Mouse (Mus musculus) liver, embryonic 15.5 days (tissue): ENCODE data around the gene Tmem240. TPM values are rescaled to one million over a fixed set of nuclear protein-coding genes. Genes with fewer than 3 reads are reported as not detected.
"Not testable (repeated sequence)": the region's sequence is repeated elsewhere in the genome, so short reads cannot be mapped to it uniquely, and the experiment has no call there.

Experiments
- ATAC-seq: fragments of 200-750 bp; cut with Nextera tagmentation; 2 replicates; pipeline ENCODE4 v1.8.0; 2017; ENCODE audit warnings: moderate number of reproducible peaks, mild to moderate bottlenecking, moderate library complexity; ENCODE audit not compliant: insufficient read depth
- H3K27ac ChIP-seq: fragments of 300-500 bp; sonication (generic); replicated peaks from 2 replicates; pipeline ENCODE4 v1.5.1; 2015; ENCODE audit warnings: mild to moderate bottlenecking, inconsistent platforms
- H3K27me3 ChIP-seq: fragments of 300-500 bp; sonication (generic); 2 replicates; pipeline ENCODE4 v1.6.1; 2015; ENCODE audit warnings: mild to moderate bottlenecking, inconsistent platforms
- H3K36me3 ChIP-seq: fragments of 300-500 bp; sonication (generic); replicated peaks from 2 replicates; pipeline ENCODE4 v1.6.1; 2015; ENCODE audit warnings: moderate library complexity, mild to moderate bottlenecking, inconsistent platforms
- H3K4me1 ChIP-seq: fragments of 300-500 bp; sonication (generic); replicated peaks from 2 replicates; pipeline ENCODE4 v1.6.1; 2015; ENCODE audit warnings: inconsistent platforms
- H3K4me2 ChIP-seq: fragments of 300-500 bp; sonication (generic); 2 replicates; pipeline ENCODE4 v1.6.1; 2015; ENCODE audit warnings: moderate library complexity, mild to moderate bottlenecking, inconsistent platforms
- H3K4me3 ChIP-seq: fragments of 300-500 bp; sonication (generic); replicated peaks from 2 replicates; pipeline ENCODE4 v1.5.1; 2015; ENCODE audit warnings: mild to moderate bottlenecking, inconsistent platforms
- H3K9ac ChIP-seq: fragments of 300-500 bp; sonication (generic); 2 replicates; pipeline ENCODE4 v1.6.1; 2015; ENCODE audit warnings: moderate library complexity, mild to moderate bottlenecking, inconsistent platforms
- H3K9me3 ChIP-seq: fragments of 300-500 bp; sonication (generic); replicated peaks from 2 replicates; pipeline ENCODE4 v1.6.1; 2016; ENCODE audit warnings: inconsistent platforms
- WGBS: fragments of 180-500 bp; shearing (Covaris S2); methylation state at CpG from one replicate; pipeline ENCODE4 v1.1.7; 2015; ENCODE audit warnings: mixed read lengths; ENCODE audit not compliant: insufficient replicate concordance; 5-methylcytosine and 5-hydroxymethylcytosine counted together
- polyA plus RNA-seq: library from polyadenylated mRNA; unstranded; fragments of >200 nt; fragmentation: Nextera tagmentation; extraction: Ambion mirVana; gene quantifications from 2 replicates; pipeline ENCODE4 v1.2.1, GENCODE M21; 2015

Gene Tmem240
- 0.08 and 0.10 TPM in 2 replicates for polyA plus RNA-seq

DNA sequence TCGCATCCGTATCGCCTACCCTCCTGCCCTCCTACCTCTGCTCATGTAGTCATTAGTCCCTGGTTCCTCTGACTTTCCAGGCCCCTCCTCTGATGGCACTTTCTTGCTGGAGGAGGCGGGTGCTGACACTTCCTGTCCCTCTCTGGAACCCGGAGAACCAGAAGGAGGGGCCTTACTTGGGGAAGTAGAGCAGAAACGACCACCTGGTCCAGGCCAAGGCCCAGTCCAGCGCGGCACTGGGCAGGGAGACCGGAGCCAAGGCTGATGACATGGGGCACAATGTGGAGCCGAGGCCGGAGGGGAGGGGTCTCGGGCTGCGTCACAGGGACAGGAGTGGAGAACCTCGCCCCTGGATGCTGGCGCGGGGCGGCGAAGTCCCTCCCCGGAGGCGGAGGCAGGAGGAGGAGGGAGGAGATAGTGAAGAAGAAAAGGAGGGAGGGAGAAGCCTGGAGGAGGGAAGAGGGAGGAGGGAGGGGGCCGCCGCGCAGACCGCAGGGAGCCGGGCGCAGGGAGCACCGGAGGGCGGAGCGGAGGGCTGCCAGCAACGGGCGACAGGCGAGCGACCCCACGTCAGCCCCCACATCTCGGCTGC lies at the start of gene Tmem240:
Tmem240 (plus strand) TSS at position 451 of the 592 bp plus-strand sequence.
- H3K4me3 ChIP-seq = peak within 1 kb of the TSS; percentile 78
- under 1% methylated on average over 35 of the region's 35 CpGs for WGBS

DNA sequence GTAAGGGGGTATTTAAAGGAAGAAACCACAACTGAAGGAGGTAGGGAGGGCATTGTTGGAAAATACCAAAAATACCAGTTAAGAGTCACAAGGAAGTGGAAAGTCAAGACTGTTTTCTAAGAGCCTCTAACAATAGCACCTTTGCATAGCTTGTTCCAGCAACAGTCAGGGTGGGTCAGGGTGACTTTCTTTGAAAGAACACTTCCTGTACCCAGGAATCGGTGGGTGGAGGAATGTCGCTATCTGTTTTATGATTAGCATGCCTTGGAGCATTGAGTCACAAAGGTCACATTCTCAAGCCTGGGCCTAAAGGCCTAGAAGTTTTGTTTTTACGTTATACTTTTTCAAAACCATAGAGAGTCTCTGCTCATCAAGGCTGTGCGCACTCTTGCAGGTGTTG lies 46.8 kb upstream of the Tmem240 start:
- not testable (repeated sequence) for H3K27ac ChIP-seq, ATAC-seq, H3K36me3 ChIP-seq, H3K9me3 ChIP-seq, H3K4me2 ChIP-seq, H3K4me1 ChIP-seq, H3K9ac ChIP-seq, H3K4me3 ChIP-seq
- H3K27me3 ChIP-seq = peaks cover 22% of the 10 kb centered on the region
- WGBS = 68% methylated on average over 4 of the region's 4 CpGs

More for the DNA sequence above, at the start of gene Tmem240:
- Histone ChIP-seq H3K4me2 (peak within 1 kb of the TSS; percentile 94), H3K9ac (peak within 1 kb of the TSS; percentile 62), H3K36me3 (peaks cover 15% of the 10 kb centered on the region), H3K9me3 (no peaks in the 10 kb centered on the region), H3K4me1 (peaks cover 27% of the 10 kb centered on the region), H3K27ac (peak within 1 kb of the TSS; percentile 61), H3K27me3 (0 out of 2 replicates have a peak, but pooled peaks cover 6% of the 10 kb centered on the region)
- peak; percentile 83 for ATAC-seq

DNA sequence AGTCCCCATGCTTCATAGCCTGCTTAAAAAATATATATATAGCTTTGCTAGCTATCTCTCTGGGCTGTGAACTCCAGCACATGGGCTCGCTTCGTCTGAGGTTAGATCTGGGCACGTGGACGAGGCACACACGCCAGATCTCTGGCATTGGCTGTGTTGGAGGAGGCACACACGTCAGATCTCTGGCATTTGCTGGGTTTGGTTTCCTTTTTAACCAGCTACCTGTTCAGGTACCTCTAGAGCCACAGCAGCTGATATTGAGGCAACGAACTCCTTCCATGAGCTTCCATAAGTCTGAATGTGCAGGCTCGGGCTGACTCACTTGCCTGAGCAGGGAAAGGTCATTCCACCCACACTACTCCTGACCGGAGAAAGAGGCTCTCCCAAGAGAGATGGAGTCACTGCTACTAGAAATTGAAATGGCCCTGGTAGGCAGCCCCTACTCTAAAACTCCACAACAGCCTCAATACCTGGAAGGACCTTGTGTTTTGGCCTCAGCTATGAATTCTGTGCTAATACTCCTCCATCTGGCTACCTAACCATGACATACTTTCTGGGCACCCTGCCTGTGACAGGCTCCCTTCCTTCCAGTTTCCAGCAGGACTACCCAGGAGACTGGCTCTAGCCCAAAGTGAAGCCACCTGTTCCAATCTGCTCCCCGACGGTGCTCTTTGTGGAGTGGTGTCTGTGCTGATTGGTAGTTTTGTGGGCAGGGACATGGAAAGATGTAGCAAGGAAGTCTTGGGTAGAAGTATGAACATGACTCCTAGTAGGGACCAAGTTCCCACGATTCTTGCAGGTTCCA lies 43.8 kb upstream of the Tmem240 start:
- no peak overlapping the region for H3K4me2 ChIP-seq
- no peaks in the 10 kb centered on the region for H3K36me3 ChIP-seq
- WGBS = 68% methylated on average over 12 of the region's 12 CpGs
- peaks cover 52% of the 10 kb centered on the region for H3K27me3 ChIP-seq
- H3K4me3 ChIP-seq = no peak overlapping the region
- no peaks in the 10 kb centered on the region for H3K9me3 ChIP-seq
- no peak overlapping the region for H3K9ac ChIP-seq
- peaks cover 15% of the 10 kb centered on the region for H3K4me1 ChIP-seq
- no peak for ATAC-seq
- no peak overlapping the region for H3K27ac ChIP-seq

DNA sequence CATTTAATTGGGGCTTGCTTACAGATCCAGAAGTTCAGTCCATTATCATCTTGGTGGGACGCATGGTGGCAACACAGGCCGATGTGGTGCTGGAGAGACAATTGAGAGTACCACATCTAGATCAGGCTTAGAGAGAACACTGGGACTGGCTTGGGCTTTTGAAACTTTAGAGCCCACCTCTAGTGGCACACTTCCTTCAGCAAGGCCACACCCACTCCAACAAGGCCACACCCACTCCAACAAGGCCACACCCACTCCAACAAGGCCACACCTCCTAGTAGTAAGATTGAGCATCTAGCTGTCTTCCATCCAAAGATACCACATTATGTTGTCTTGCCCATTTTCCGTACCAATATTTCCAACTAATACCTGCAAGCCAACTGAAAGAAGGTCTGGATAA lies 42.2 kb upstream of the Tmem240 start:
- no peak overlapping the region for H3K4me3 ChIP-seq
- H3K27ac ChIP-seq = no peak overlapping the region
- H3K9me3 ChIP-seq = no peaks in the 10 kb centered on the region
- peaks cover 68% of the 10 kb centered on the region for H3K27me3 ChIP-seq
- no peak for ATAC-seq
- H3K4me2 ChIP-seq = no peak overlapping the region
- peaks cover 15% of the 10 kb centered on the region for H3K4me1 ChIP-seq
- no peak overlapping the region for H3K9ac ChIP-seq
- 87% methylated on average over 3 of the region's 3 CpGs for WGBS
- no peaks in the 10 kb centered on the region for H3K36me3 ChIP-seq

DNA sequence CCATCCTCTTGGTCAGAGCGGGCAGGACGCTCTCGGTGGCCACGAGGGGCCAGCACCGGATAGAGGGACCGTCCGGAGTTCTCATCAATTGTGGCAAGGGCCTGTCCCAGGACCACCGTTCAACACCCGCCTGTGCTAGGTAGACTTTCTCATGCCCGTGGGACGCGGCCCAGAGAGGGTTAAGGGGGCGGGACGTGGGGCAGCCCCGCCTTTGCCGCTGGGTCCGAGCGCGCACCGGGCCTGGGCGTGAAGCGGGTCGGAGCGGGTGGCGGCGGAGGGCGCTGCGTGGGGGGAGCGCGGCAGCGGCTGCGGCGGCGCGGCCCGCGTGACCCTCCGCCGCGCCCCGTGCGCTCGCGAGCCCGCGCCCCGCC lies 40.5 kb upstream of the Tmem240 start, which contains the start of gene Fndc10:
Fndc10 (plus strand) TSS at position 232 of the 371 bp plus-strand sequence.
- H3K4me2 ChIP-seq = peak within 1 kb of the TSS; percentile 76
- H3K4me3 ChIP-seq = peak within 1 kb of the TSS; percentile 58
- H3K9ac ChIP-seq = peak within 1 kb of the TSS; percentile 21; the same call in 1 of the 2 replicates
- ATAC-seq = no peak
- peaks cover 15% of the 10 kb centered on the region for H3K4me1 ChIP-seq
- H3K27me3 ChIP-seq = peaks cover 68% of the 10 kb centered on the region
- WGBS = under 1% methylated on average over 30 of the region's 47 CpGs
- no peaks in the 10 kb centered on the region for H3K9me3 ChIP-seq
- H3K36me3 ChIP-seq = no peaks in the 10 kb centered on the region
- no peak within 1 kb of the TSS for H3K27ac ChIP-seq

DNA sequence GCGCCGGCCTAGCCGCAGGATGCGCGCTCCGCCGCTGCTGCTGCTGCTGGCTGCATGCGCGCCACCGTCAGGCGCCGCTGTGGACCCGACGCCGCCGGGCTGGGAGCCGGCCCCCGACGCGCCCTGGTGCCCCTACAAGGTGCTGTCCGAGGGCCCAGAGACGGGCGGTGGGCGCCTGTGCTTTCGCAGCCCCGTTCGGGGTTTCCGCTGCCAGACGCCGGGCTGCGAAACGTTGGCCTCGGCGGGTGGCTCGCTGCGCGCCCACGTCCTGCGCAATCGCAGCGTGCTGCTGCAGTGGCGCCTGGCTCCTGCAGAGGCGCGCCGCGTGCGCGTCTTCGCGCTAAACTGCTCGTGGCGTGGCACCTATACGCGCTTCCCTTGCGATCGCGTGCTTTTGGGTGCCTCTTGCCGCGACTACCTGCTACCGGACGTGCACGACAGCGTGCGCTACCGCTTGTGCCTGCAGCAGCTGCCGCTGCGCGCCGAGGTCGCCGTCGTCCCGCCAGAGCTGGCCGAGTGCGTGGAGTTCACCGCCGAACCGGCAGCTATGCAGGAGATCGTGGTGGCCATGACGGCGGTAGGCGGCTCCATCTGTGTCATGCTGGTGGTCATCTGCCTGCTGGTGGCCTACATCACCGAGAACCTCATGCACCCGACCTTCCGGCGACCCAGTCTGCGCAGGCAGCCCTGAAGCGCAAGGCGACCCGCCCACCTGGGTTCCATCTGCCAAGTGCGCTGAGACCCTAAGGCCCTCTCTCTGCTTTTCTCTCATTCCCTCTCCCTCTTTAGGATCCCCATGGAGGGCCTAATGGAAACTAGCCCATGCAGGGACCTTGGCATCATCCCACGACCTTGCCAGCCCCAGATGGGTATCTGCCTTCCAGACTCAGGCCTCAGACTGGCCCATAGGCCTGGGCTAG lies 39.9 kb upstream of the Tmem240 start:
- Histone ChIP-seq H3K27me3 (peaks cover 73% of the 10 kb centered on the region), H3K4me2 (peak overlapping the region; percentile 76), H3K4me3 (peak overlapping the region; percentile 58), H3K4me1 (peaks cover 15% of the 10 kb centered on the region), H3K9ac (peak overlapping the region; percentile 21; the same call in 1 of the 2 replicates), H3K27ac (no peak overlapping the region), H3K36me3 (no peaks in the 10 kb centered on the region), H3K9me3 (no peaks in the 10 kb centered on the region)
- ATAC-seq = no peak
- 2% methylated on average over 89 of the region's 92 CpGs for WGBS

DNA sequence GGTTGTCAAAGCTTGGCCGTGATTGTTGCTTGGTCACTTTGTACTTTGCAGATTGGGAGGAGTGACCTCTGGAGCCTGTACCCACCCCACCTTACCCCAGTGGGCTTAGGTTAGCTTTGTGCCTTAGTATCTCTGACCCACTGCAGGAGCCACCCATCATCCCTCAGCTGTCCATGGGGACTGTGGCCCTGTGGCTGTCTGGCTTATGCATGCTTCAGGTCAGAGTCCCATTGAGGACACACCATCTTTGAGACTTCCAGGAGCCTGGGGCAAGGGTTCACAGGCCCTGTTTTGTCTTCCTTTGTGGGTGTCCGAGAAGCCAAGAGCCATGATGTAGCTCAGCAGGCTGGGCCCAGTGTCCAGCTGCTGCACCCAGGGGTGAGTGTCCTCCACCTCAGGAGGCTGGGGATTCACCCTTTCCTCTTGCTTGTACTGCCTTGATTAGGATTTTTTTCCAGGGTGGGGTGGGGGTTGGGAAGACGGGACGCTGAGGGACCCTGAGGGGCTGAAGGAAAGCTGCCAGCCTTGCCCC lies 39.0 kb upstream of the Tmem240 start:
- Histone ChIP-seq H3K4me1 (peaks cover 15% of the 10 kb centered on the region), H3K4me2 (no peak overlapping the region), H3K9me3 (no peaks in the 10 kb centered on the region), H3K9ac (no peak overlapping the region), H3K4me3 (no peak overlapping the region), H3K27me3 (peaks cover 68% of the 10 kb centered on the region), H3K36me3 (no peaks in the 10 kb centered on the region), H3K27ac (no peak overlapping the region)
- 58% methylated on average over 4 of the region's 4 CpGs for WGBS
- ATAC-seq = no peak

DNA sequence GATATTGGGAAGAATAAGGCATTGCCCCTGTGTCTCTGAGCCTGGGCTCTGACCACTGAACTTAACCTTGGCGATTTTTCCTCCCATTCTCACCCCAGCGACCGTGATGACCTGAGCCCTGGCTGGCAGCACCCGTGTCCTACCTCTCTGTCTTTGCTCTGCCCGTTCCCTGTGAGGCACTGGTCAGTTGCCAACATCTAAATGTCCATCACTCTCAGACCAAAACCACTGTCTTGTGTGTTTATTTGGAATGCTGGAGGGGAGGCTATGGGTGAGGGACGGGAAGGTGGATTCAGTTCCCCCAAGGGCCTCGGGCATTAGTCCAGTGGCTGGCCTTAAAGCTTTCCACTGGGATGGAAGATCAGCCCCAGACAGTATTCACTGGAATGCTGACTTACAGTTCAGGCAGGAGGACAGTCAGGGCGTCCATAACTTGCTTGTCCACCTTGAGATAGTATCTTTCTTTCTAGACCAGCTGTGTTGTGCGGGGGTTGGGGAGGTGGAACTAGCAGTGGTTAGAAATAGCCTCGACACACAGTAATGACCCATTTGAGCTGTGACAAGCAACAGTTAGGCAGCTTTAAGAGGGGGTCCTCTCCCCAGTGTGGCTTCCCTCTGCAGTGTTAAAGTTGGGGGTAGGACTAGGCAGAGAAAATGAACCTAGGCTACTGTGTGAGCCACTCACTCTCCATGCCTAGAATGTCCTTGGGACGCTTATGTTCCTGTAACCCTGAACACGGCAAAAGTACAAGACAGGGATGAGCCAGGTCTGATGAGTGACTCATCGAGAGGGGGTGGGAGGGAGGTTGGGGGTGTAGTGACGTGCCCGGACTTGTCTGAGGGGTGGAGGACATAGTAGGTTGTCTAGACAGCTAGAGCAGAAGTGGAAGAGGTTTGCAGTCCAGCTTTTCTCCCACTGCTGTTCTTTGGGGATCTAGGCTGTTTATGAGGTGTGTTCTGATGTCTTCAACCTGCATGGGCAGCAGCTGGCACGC lies 38.0 kb upstream of the Tmem240 start:
- no peak overlapping the region for H3K9ac ChIP-seq
- peaks cover 15% of the 10 kb centered on the region for H3K4me1 ChIP-seq
- H3K4me2 ChIP-seq = no peak overlapping the region
- no peak for ATAC-seq
- no peaks in the 10 kb centered on the region for H3K9me3 ChIP-seq
- H3K36me3 ChIP-seq = no peaks in the 10 kb centered on the region
- H3K4me3 ChIP-seq = no peak overlapping the region
- H3K27ac ChIP-seq = no peak overlapping the region
- peaks cover 59% of the 10 kb centered on the region for H3K27me3 ChIP-seq
- 54% methylated on average over 16 of the region's 16 CpGs for WGBS

DNA sequence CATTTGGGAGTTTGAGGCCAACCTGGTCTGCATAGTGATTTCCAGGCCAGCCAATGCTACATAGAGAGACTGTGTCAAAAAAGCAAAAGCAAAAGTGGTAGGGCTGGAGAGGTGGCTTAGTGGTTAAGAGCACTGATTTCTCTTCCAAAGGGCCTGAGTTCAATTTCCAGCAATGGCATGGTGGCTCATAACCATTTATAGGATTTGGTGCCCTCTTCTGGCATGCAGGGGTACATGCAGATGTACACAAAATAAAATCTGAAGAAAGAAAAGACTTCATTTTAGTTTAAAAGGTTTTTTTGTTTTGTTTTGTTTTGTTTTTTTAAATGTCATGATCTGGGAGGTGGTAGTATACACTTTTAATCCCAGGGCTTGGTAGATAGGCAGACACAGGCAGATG lies 34.2 kb upstream of the Tmem240 start:
- Histone ChIP-seq H3K36me3 (no peaks in the 10 kb centered on the region), H3K9me3 (no peaks in the 10 kb centered on the region), H3K4me3 (no peak overlapping the region), H3K4me2 (no peak overlapping the region), H3K4me1 (peaks cover 10% of the 10 kb centered on the region), H3K9ac (no peak overlapping the region), H3K27ac (no peak overlapping the region), H3K27me3 (peaks cover 25% of the 10 kb centered on the region)
- no peak for ATAC-seq

DNA sequence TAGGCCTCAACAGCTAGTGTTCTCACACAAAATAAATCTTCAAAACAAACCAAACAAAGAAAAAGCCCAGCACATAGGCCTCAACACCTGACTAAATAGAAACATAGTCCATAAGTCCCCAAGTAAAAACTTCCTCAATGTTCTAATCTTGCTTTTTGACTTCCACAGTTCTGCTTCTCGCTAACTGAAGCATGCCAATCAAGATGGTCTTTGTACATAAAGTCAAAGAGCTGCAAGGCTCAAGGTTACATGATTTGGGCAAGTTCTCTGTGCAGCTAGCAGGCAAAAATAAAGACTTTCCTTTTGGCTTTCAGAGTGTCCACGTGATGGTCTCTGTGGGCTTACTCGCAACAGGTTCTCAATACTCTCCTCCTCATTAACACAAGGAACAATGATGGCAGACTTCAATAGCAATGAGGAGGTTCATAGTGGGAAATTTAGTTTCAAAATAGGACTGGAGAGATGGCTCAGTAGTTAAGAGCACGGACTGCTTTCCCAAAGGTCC lies 31.1 kb upstream of the Tmem240 start:
- no peaks in the 10 kb centered on the region for H3K9me3 ChIP-seq
- peak overlapping the region; percentile 85; the same call in 1 of the 2 replicates for H3K4me2 ChIP-seq
- H3K4me3 ChIP-seq = no peak overlapping the region
- 0 out of 2 replicates have a peak, but pooled peaks cover 4% of the 10 kb centered on the region for H3K27me3 ChIP-seq
- no peak overlapping the region for H3K9ac ChIP-seq
- H3K36me3 ChIP-seq = no peaks in the 10 kb centered on the region
- WGBS = 86% methylated on average over 4 of the region's 4 CpGs
- no peak for ATAC-seq
- peaks cover 33% of the 10 kb centered on the region for H3K4me1 ChIP-seq
- no peak overlapping the region for H3K27ac ChIP-seq
